Mouse (Mus musculus): ENCODE measurements at regions not wholly inside any gene's neighbourhood (a gene's known extent, or its start where the extent isn't known, plus 50 kb on each side); places are given as distances from the start of the nearest gene placed in this dataset.
A peak's percentile ranks its signal among the peaks of the same experiment; 100 is the strongest.

- ATAC-seq (no peak), DNase-seq (no peak)
- Histone ChIP-seq H3K4me3 (ENCODE audit: low read depth, low read length) (no peak overlapping the region), H3K36me3 (ENCODE audit: insufficient read depth) (no peaks in the 10 kb centered on the region), H3K4me2 (ENCODE audit: low read depth) (no peak overlapping the region), H3K9ac (no peak overlapping the region), H3K27me3 (ENCODE audit: insufficient read depth, low read length) (no peaks in the 10 kb centered on the region), H3K9me3 (ENCODE audit: low read length) (no peaks in the 10 kb centered on the region), H3K27ac (ENCODE audit: low read depth, low read length) (no peak overlapping the region), H3K4me1 (ENCODE audit: insufficient read depth) (no peaks in the 10 kb centered on the region; the same call in 1 of the 2 replicates)
- WGBS = 9% methylated on average over 3 of the region's 3 CpGs
- TF ChIP-seq CTCF (IDR thresholded peaks at IDR 0.05; ENCODE audit: low read depth) = no peak
These were observed 121.8 kb upstream of the Tyw5 start for GRCm38 (mm10) chr1:57528703-57529102.

- Histone ChIP-seq H3K27ac (ENCODE audit: low read depth, low read length) (no peak overlapping the region), H3K36me3 (ENCODE audit: insufficient read depth) (no peaks in the 10 kb centered on the region), H3K9ac (no peak overlapping the region), H3K4me3 (ENCODE audit: low read depth, low read length) (no peak overlapping the region), H3K4me2 (ENCODE audit: low read depth) (no peak overlapping the region), H3K4me1 (ENCODE audit: insufficient read depth) (no peaks in the 10 kb centered on the region; the same call in 1 of the 2 replicates), H3K9me3 (ENCODE audit: low read length) (no peaks in the 10 kb centered on the region), H3K27me3 (ENCODE audit: insufficient read depth, low read length) (no peaks in the 10 kb centered on the region)
- 27% methylated on average over 2 of the region's 2 CpGs for WGBS
- TF ChIP-seq CTCF (IDR thresholded peaks at IDR 0.05; ENCODE audit: low read depth) = no peak
- DNase-seq (peak; percentile 77), ATAC-seq (peak; percentile 96)
These were observed 122.4 kb upstream of the Tyw5 start for GRCm38 (mm10) chr1:57529320-57529719.

GRCm38 (mm10) chr1:57537369-57537768 is 130.5 kb upstream of the Tyw5 start:
- 60% methylated on average over 5 of the region's 5 CpGs for WGBS
- DNase-seq = peak; percentile 33
- H3K27ac ChIP-seq (ENCODE audit: low read depth, low read length) = no peak overlapping the region

GRCm38 (mm10) chr1:57544684-57545083 is 137.8 kb upstream of the Tyw5 start:
- no peak for ATAC-seq
- no peaks in the 10 kb centered on the region for H3K4me1 ChIP-seq (ENCODE audit: insufficient read depth)
- WGBS = 87% methylated on average over 3 of the region's 3 CpGs

More at GRCm38 (mm10) chr1:57537369-57537768, 130.5 kb upstream of the Tyw5 start:
- Histone ChIP-seq H3K9ac (no peak overlapping the region), H3K27me3 (ENCODE audit: insufficient read depth, low read length) (no peaks in the 10 kb centered on the region), H3K4me1 (ENCODE audit: insufficient read depth) (no peaks in the 10 kb centered on the region), H3K36me3 (ENCODE audit: insufficient read depth) (no peaks in the 10 kb centered on the region), H3K4me3 (ENCODE audit: low read depth, low read length) (no peak overlapping the region), H3K9me3 (ENCODE audit: low read length) (no peaks in the 10 kb centered on the region), H3K4me2 (ENCODE audit: low read depth) (no peak overlapping the region)
- TF ChIP-seq CTCF (IDR thresholded peaks at IDR 0.05; ENCODE audit: low read depth) = no peak
- ATAC-seq = no peak

GRCm38 (mm10) chr1:57545792-57546685 is 139.1 kb upstream of the Tyw5 start:
- H3K9ac ChIP-seq = no peak overlapping the region
- ATAC-seq (no peak), DNase-seq (no peak)
- no peaks in the 10 kb centered on the region for H3K27me3 ChIP-seq (ENCODE audit: insufficient read depth, low read length)
- no peak overlapping the region for H3K4me2 ChIP-seq (ENCODE audit: low read depth)
- 65% methylated on average over 14 of the region's 14 CpGs for WGBS
- no peak overlapping the region for H3K4me3 ChIP-seq (ENCODE audit: low read depth, low read length)
- no peak overlapping the region for H3K27ac ChIP-seq (ENCODE audit: low read depth, low read length)
- TF ChIP-seq CTCF (IDR thresholded peaks at IDR 0.05; ENCODE audit: low read depth) = no peak
- no peaks in the 10 kb centered on the region for H3K36me3 ChIP-seq (ENCODE audit: insufficient read depth)
- H3K9me3 ChIP-seq (ENCODE audit: low read length) = no peaks in the 10 kb centered on the region
- no peaks in the 10 kb centered on the region for H3K4me1 ChIP-seq (ENCODE audit: insufficient read depth)

More at GRCm38 (mm10) chr1:57544684-57545083, 137.8 kb upstream of the Tyw5 start:
- H3K9ac ChIP-seq = no peak overlapping the region
- H3K36me3 ChIP-seq (ENCODE audit: insufficient read depth) = no peaks in the 10 kb centered on the region
- H3K27me3 ChIP-seq (ENCODE audit: insufficient read depth, low read length) = no peaks in the 10 kb centered on the region
- no peak overlapping the region for H3K4me2 ChIP-seq (ENCODE audit: low read depth)
- H3K4me3 ChIP-seq (ENCODE audit: low read depth, low read length) = no peak overlapping the region
- TF ChIP-seq CTCF (IDR thresholded peaks at IDR 0.05; ENCODE audit: low read depth) = no peak
- no peak overlapping the region for H3K27ac ChIP-seq (ENCODE audit: low read depth, low read length)
- no peak for DNase-seq
- H3K9me3 ChIP-seq (ENCODE audit: low read length) = no peaks in the 10 kb centered on the region

- Histone ChIP-seq H3K4me3 (ENCODE audit: low read depth, low read length) (no peak overlapping the region), H3K36me3 (ENCODE audit: insufficient read depth) (no peaks in the 10 kb centered on the region), H3K4me1 (ENCODE audit: insufficient read depth) (no peaks in the 10 kb centered on the region), H3K9ac (no peak overlapping the region), H3K9me3 (ENCODE audit: low read length) (no peaks in the 10 kb centered on the region), H3K4me2 (ENCODE audit: low read depth) (no peak overlapping the region), H3K27ac (ENCODE audit: low read depth, low read length) (no peak overlapping the region), H3K27me3 (ENCODE audit: insufficient read depth, low read length) (no peaks in the 10 kb centered on the region)
- no peak for TF ChIP-seq CTCF (IDR thresholded peaks at IDR 0.05; ENCODE audit: low read depth)
- ATAC-seq (no peak), DNase-seq (no peak)
- 83% methylated on average over 2 of the region's 2 CpGs for WGBS
These were observed 154.6 kb upstream of the Tyw5 start for GRCm38 (mm10) chr1:57561517-57561916.

GRCm38 (mm10) chr1:57564676-57565075 is 157.8 kb upstream of the Tyw5 start:
- no peak overlapping the region for H3K4me3 ChIP-seq (ENCODE audit: low read depth, low read length)
- no peaks in the 10 kb centered on the region for H3K27me3 ChIP-seq (ENCODE audit: insufficient read depth, low read length)
- no peaks in the 10 kb centered on the region for H3K4me1 ChIP-seq (ENCODE audit: insufficient read depth)
- DNase-seq (no peak), ATAC-seq (no peak)
- WGBS = 42% methylated on average over 5 of the region's 5 CpGs
- peaks cover 7% of the 10 kb centered on the region; the same call in 1 of the 2 replicates for H3K9me3 ChIP-seq (ENCODE audit: low read length)
- H3K27ac ChIP-seq (ENCODE audit: low read depth, low read length) = no peak overlapping the region
- H3K36me3 ChIP-seq (ENCODE audit: insufficient read depth) = no peaks in the 10 kb centered on the region
- TF ChIP-seq CTCF (IDR thresholded peaks at IDR 0.05; ENCODE audit: low read depth) = peak; percentile 19; the same call in 1 of the 2 replicates
- H3K4me2 ChIP-seq (ENCODE audit: low read depth) = no peak overlapping the region
- no peak overlapping the region for H3K9ac ChIP-seq
